Mouse (Mus musculus) neural tube, embryonic 11.5 days (tissue): ENCODE data around the gene Gm6588. TPM values are rescaled to one million over a fixed set of nuclear protein-coding genes. Genes with fewer than 3 reads are reported as not detected.

Experiments used
- ATAC-seq: fragments of 200-750 bp; cut with Nextera tagmentation; 2 replicates; pipeline ENCODE4 v1.8.0; 2017; ENCODE audit warnings: moderate number of reproducible peaks, mild to moderate bottlenecking, moderate TSS enrichment, moderate library complexity; ENCODE audit not compliant: insufficient read depth, low FRiP score, low TSS enrichment
- DNase-seq: peaks from one replicate; pipeline ENCODE4 v3.0.0-alpha.2; 2015; ENCODE audit warnings: low spot score
- H3K27ac ChIP-seq: fragments of 300-500 bp; sonication (generic); 2 replicates; pipeline ENCODE4 v1.5.1; 2014; ENCODE audit warnings: low read depth, mild to moderate bottlenecking, low read length
- H3K27me3 ChIP-seq: fragments of 300-500 bp; sonication (generic); 2 replicates; pipeline ENCODE4 v1.6.1; 2014; ENCODE audit warnings: mild to moderate bottlenecking, low read length, mixed read lengths; ENCODE audit not compliant: control insufficient read depth, insufficient read depth
- H3K36me3 ChIP-seq: fragments of 300-500 bp; sonication (generic); 2 replicates; pipeline ENCODE4 v1.6.1; 2014; ENCODE audit warnings: mild to moderate bottlenecking, low read length, moderate library complexity, mixed read lengths; ENCODE audit not compliant: control insufficient read depth, insufficient read depth
- H3K4me1 ChIP-seq: fragments of 300-500 bp; sonication (generic); 2 replicates; pipeline ENCODE4 v1.6.1; 2014; ENCODE audit warnings: low read length, mixed read lengths; ENCODE audit not compliant: control insufficient read depth, insufficient read depth
- H3K4me2 ChIP-seq: fragments of 300-500 bp; sonication (generic); 2 replicates; pipeline ENCODE4 v1.6.1; 2014; ENCODE audit warnings: low read depth, mild to moderate bottlenecking, moderate library complexity
- H3K4me3 ChIP-seq: fragments of 300-500 bp; sonication (generic); 2 replicates; pipeline ENCODE4 v1.5.1; 2014; ENCODE audit warnings: low read depth, low read length
- H3K9ac ChIP-seq: fragments of 300-500 bp; sonication (generic); 2 replicates; pipeline ENCODE4 v1.6.1; 2014; ENCODE audit warnings: mild to moderate bottlenecking, low read length
- H3K9me3 ChIP-seq: fragments of 300-500 bp; sonication (generic); 2 replicates; pipeline ENCODE4 v1.6.1; 2016; ENCODE audit warnings: low read length; ENCODE audit not compliant: control insufficient read depth
- WGBS: fragments of 180-500 bp; shearing (Covaris S2); extraction: QIAGEN DNeasy Blood & Tissue Kit; methylation state at CpG from one replicate; pipeline ENCODE4 v1.1.7; 2014; 5-methylcytosine and 5-hydroxymethylcytosine counted together
- polyA plus RNA-seq: library from polyadenylated mRNA; unstranded; fragments of >200 nt; fragmentation: Nextera tagmentation; extraction: Ambion mirVana; gene quantifications from 2 replicates; pipeline ENCODE4 v1.2.1, GENCODE M21; 2014

Gene Gm6588
- polyA plus RNA-seq, 1 experiment from 2014 or later, result 0.16 TPM

- H3K36me3 ChIP-seq, result no peaks in the 10 kb centered on the region
- H3K27me3 ChIP-seq, result no peaks in the 10 kb centered on the region
- no peak for DNase-seq
- H3K4me2 ChIP-seq, result no peak overlapping the region
- H3K27ac ChIP-seq, result no peak overlapping the region
- ATAC-seq, result no peak
- 80% methylated on average over 13 of the region's 13 CpGs for WGBS
- H3K4me1 ChIP-seq, result no peaks in the 10 kb centered on the region
- H3K4me3 ChIP-seq, result no peak overlapping the region
- H3K9ac ChIP-seq, result no peak overlapping the region
- no peaks in the 10 kb centered on the region for H3K9me3 ChIP-seq
Measured at GRCm38 (mm10) chr5:112498921-112499917, 50.0 kb downstream of the Gm6588 start.

DNA sequence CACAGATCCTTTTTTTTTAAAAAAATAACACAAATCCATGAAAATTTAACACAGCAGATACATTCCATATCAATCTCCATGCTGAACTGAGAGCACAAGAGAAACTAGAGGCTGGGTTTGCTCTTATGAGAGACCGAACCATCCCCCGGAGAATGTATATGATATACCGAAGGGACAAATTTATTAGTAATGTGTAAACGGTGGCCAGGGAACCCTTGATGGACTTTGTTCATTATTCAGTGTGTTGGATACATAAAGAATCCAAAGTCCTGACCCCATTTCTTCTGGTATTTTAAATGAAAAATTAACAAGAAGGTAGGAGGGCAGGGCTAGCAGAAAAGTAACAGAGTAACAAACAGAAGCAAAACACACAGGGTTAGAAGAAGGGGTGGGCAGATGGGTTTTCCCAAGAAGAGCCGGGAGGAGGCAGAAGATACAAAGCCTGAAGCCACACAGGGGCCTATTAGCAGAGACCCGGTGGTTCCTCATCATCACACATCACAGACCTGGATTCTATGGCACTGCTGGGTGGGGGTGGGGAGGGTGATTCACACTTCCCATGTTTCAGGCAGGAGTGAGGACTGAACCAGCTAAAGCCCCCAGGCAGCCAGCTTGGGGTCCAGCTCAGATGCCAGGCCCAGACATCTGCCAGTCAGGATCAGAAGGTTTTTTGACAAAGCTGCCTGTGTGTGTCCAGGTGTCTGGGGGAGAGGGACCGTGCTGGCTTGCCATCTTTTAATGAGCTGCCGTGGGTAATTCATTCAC lies 50.9 kb downstream of the Gm6588 start:
- WGBS, result 57% methylated on average over 8 of the region's 8 CpGs
- no peaks in the 10 kb centered on the region for H3K9me3 ChIP-seq
- H3K4me2 ChIP-seq, result no peak overlapping the region
- ATAC-seq, result no peak
- H3K27ac ChIP-seq, result no peak overlapping the region
- no peaks in the 10 kb centered on the region for H3K36me3 ChIP-seq
- H3K4me3 ChIP-seq, result no peak overlapping the region
- no peaks in the 10 kb centered on the region for H3K4me1 ChIP-seq
- no peaks in the 10 kb centered on the region for H3K27me3 ChIP-seq
- no peak overlapping the region for H3K9ac ChIP-seq
- DNase-seq, result no peak

Other genes starting within 250 kb of the Gm6588 start
- gene Cryba4, start 196.9 kb upstream of the Gm6588 start, polyA plus RNA-seq, result 0.53 and 1.3 TPM in 2 replicates
- 0.53 and 0.90 TPM in 2 replicates for gene Crybb1, start 193.6 kb upstream of the Gm6588 start, polyA plus RNA-seq
- 28.6 and 30.0 TPM in 2 replicates for gene Tpst2, start 172.7 kb upstream of the Gm6588 start, polyA plus RNA-seq
- gene Tfip11, start 123.1 kb upstream of the Gm6588 start, polyA plus RNA-seq, result 30.6 and 32.9 TPM in 2 replicates
- gene Srrd, start 106.4 kb upstream of the Gm6588 start, polyA plus RNA-seq, result 58.8 and 64.4 TPM in 2 replicates
- gene Hps4, start 106.3 kb upstream of the Gm6588 start, polyA plus RNA-seq, result 30.9 and 31.0 TPM in 2 replicates
- gene Gm6583, start 93.4 kb upstream of the Gm6588 start, polyA plus RNA-seq, result 0.20 TPM in 2 replicates
- 39.2 and 46.3 TPM in 2 replicates for gene Asphd2, start 54.6 kb upstream of the Gm6588 start, polyA plus RNA-seq
- gene Sez6l, start 127.8 kb downstream of the Gm6588 start, polyA plus RNA-seq, result 4.7 and 4.8 TPM in 2 replicates